Mouse (Mus musculus) cerebellum, postnatal 10 days (tissue): ENCODE results near the gene Pclo.
"Not testable (repeated sequence)": the region's sequence is repeated elsewhere in the genome, so short reads cannot be mapped to it uniquely, and the experiment has no call there.

Source experiments
- DNase-seq, 2 experiments: peaks; one replicate each; pipeline ENCODE4 v3.0.0; 2021; ENCODE audit warnings: mixed read lengths in 2 of 2

Pclo gene

DNA sequence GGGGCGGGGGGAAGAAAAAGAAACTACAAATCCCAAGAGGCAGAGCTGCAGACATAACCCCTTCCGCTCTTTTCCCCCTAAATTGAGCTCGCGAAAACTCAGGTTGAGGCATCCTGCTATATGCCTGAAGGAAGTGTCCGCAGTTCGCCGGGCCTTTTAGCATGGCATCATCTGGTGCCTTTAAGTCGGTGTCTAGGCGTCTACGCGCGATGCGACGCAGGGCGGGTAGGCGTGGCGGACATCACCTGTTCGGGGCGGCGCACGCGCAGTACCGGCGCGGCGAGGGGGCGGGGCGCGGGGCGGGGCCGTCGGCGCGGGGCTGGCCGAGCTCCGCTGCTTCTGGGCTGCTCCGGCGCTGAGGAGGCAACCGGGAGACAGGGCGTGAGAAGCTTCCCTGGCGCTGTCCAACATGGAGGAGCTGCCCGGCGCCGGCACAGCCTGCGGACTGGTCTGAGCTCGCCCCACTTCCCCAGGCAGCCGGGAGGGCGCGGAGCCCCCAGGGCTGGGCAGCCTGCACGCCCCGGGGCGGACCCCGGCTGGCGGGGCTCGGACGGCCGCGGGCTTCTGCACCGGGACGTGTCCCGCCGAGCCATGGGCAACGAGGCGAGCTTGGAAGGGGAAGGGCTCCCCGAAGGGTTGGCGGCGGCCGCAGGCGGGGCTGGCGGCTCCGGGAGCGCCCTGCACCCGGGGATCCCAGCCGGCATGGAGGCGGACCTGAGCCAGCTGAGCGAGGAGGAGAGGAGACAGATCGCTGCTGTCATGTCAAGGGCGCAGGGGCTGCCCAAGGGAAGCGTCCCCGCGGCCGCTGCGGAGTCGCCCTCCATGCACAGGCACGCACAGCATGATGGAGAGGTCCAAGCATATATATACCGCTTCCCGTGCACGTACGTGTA lies at the start of gene Pclo:
Gene Pclo (plus strand): TSS at position 288 of the 893 bp plus-strand sequence.
- peak; percentile 97 to 98 for DNase-seq

DNA sequence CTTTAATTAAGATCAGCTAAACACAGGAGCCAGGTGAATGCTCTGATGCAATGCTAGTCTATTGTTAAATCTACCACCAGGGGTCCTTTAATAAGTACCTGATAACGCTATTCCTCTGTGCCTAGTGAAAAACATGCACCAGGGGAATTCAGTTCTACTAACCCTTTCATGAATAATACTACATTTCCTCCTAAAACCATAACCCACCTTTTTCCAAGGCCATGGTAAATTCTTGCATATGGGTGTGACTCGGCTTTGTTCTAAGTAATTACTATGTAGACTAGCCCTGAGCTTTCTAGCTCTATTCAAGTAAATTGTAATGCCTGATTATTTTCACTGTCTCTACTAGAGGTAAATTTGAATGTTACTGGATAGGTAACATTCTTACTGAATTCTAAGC lies 20.3 kb upstream of the Pclo start:
- DNase-seq, result not testable (repeated sequence)

GRCm38 (mm10) chr5:14508522-14508921 lies 6.2 kb upstream of the Pclo start:
- no peak for DNase-seq

DNA sequence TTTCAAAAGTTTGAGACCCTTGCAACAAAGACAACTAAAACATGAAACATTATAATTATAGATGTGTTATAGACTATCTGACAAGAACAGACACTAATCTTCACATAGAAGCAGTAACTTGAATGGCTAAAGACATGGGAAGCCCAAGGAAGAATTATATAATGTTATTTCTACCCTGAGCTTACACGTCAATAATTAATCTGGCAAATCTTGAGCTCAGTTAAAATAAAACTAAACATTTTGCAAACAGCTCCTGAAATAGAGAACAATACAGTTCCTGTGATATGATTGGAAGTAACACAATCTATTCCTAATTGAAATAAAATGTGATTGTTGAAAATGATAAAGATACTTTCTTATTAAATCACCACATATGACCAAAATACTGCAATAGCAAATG lies 5.1 kb upstream of the Pclo start:
- DNase-seq, result no peak

GRCm38 (mm10) chr5:14518131-14518832 lies 3.6 kb downstream of the Pclo start:
- DNase-seq, result peak; percentile 60 to 70

DNA sequence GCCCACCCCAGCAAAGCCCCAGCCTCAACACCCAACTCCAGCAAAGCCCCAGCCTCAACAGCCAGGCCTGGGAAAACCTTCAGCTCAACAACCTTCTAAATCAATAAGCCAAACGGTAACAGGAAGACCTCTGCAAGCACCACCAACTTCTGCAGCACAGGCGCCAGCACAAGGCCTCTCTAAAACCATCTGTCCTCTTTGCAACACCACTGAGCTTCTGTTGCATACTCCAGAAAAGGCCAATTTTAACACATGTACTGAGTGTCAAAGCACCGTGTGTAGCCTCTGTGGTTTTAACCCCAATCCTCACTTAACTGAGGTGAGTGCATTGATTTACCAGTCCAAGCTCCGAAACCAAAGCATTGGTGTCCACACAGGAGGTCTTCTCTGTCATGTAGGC lies 7.3 kb downstream of the Pclo start:
- DNase-seq, result no peak

DNA sequence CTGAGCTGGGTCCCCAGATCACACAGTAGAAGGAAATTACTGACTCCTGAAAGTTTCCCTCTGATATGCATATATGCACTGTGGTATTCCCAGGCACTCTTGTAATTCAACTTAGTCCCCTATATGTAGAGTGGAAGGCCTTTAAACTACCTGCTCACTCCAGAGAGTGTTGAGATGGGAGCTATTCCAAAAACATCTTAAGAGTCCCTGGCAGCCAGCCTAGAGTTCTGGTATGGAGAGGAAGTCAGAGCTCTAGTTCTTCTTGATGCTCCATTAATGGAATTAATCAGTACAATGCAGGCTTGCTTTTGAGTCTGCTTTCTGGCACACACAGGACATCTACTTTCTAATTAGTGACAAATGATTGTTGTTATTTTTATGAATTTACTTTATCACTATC lies 11.3 kb downstream of the Pclo start:
- DNase-seq, result peak; percentile 64 to 71

GRCm38 (mm10) chr5:14527796-14528195 lies 13.1 kb downstream of the Pclo start:
- peak in 1 of 2 experiments; percentile 22 for DNase-seq

- DNase-seq, result no peak
Measured at GRCm38 (mm10) chr5:14531906-14532305, 17.2 kb downstream of the Pclo start.

GRCm38 (mm10) chr5:14539346-14539745 lies 24.6 kb downstream of the Pclo start:
- peak; percentile 41 to 60 for DNase-seq

- DNase-seq, result peak in 1 of 2 experiments; percentile 20
Measured at GRCm38 (mm10) chr5:14539961-14540627, 25.4 kb downstream of the Pclo start.

GRCm38 (mm10) chr5:14575626-14576025 lies 60.9 kb downstream of the Pclo start:
- no peak for DNase-seq

DNA sequence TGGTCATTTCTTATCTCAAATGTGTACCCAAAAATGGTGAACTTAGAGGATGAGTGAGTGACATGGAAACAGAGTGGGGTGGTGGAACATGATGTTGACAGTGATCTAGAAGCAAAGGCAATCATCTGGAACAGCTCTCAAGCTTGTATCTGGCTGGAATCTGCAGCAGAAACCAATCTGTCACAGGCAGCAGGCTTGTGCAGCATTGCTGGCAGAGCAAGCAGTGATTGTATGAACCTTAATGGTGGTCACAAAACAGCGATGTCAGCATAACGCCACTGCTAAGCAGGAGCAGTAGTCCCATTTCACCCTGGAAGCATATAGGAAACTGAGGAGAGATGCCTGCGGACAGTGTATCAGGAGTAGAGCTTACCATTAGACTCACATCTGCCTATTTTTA lies 76.8 kb downstream of the Pclo start:
- peak; percentile 27 to 35 for DNase-seq

DNA sequence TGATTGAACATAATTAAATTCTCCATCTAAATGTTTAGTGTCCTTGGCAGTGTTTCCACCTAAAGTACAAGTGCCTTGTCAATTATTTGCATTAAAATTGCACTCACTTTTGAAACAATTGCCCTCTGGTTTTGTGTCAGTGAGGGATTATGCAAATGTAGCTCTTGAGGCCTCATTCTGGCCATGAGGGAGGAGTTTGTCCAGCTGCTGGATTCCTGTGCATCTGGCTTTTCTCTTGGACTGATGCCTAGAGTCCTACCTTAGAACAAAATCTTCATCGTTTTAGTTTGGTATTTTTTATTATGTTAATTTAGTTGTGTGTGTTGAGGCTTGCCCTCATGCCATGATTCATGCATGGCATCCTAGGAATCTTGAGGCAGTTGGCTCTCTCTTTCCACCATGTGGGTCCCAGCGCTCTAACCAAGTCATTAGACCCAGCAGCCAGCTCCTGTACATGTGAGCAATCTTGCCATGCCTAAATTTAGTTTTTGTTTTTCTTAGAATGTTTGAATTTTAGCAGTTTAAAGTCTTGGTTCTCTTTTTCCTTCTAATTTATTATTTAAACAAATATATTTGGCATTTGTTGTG lies 80.8 kb downstream of the Pclo start:
- DNase-seq, result no peak

DNA sequence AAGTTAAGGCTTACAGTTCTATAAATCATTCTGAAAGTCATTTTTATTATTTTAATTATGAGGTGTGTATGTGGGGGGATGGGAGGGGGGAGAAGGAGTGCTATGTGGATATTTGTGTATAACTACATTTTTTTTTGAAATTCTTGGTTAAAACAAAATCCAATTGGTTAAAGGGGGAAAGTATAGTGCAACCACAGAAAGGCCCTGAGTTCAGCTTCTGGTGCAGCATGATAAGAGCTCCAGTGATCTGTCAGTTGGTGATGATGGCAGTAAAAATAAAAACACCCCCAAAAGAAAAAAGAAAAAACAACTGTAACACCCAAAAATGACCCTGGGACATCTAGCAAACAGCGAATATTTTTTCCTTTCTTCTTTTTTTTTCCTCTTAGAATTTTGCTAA lies 93.6 kb downstream of the Pclo start:
- no peak for DNase-seq

- peak; percentile 50 to 55 for DNase-seq
Measured at GRCm38 (mm10) chr5:14621146-14621545, 106.4 kb downstream of the Pclo start.

DNA sequence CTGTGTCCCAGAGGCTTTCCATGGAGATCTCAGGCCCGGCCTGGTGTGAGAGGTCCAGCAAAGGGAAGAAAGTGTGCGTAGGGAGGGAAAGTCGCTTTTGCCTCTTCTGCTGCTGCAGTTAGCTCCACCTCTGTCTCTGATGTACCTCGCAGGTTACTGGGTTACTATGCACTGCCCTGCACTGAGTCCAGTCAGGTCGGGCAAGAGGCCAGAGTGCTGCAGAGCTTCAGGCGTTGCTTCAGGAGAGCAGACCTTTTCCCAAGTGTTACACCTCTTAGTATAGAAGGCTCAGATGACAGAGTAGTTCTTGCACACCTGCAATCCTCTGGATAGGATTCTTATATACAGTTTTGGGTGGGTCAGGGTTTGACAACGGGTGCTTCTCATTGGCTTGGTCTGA lies 108.6 kb downstream of the Pclo start:
- peak; percentile 23 to 30 for DNase-seq

DNA sequence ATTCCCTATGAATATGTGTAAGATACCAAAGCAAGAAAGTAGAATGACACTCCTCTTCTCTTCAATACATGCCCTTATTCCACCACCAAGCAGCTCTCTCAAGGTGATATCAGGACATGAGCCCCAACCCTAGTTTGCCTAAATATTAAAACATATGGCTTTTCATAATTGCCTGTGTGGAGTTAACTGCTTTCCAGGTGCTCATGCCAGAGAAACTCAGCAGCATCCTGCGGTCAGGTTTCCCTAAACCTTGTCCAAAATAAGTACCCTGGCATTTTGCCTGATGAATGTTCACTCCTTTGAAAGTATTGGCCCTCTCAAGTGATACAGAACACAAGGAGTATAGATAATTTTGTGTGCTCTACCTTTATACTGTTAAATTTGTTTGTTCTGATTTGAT lies 126.5 kb downstream of the Pclo start:
- peak; percentile 50 to 68 for DNase-seq

- peak; percentile 67 to 75 for DNase-seq
Measured at GRCm38 (mm10) chr5:14645856-14646255, 131.1 kb downstream of the Pclo start.

GRCm38 (mm10) chr5:14660637-14661036 lies 145.9 kb downstream of the Pclo start:
- no peak for DNase-seq

GRCm38 (mm10) chr5:14662180-14662579 lies 147.5 kb downstream of the Pclo start:
- no peak for DNase-seq

DNA sequence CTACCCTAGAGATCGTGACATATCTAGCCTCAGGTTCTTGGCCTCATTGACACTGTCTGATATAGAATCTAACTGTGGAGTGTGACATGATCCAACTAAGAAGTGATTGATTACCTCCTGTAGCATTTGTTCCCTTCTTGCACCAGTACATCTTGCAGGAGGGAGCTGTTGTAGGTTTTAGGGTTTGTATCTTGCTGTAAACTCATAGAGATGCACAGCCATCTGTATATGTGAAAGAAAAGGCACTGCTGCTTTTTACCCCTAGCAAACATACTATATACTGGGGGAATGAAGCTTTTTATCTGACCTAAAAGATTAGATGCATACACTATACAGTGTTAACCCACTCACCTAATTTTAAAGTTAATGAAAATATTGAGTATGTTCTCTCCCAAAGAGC lies 147.9 kb downstream of the Pclo start:
- no peak for DNase-seq

DNA sequence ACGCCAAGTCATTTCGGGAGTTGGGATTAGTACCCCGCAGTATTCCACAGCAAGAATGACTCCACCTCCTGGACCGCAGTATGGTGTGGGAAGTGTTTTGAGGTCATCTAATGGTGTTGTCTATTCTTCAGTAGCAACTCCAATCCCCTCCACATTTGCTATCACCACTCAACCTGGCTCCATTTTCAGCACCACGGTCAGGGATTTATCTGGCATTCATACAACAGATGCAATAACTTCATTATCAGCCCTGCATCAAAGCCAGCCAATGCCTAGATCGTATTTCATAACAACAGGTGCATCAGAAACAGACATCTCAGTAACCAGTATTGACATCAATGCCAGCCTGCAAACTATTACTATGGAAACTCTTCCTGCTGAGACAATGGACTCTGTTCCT lies 165.7 kb downstream of the Pclo start:
- no peak for DNase-seq
